Mouse (Mus musculus) forebrain, embryonic 16.5 days (tissue): ENCODE data around the gene Ccdc85b. TPM values are rescaled to one million over a fixed set of nuclear protein-coding genes. Genes with fewer than 3 reads are reported as not detected.
"Not testable (repeated sequence)": the region's sequence is repeated elsewhere in the genome, so short reads cannot be mapped to it uniquely, and the experiment has no call there.

Experiments used
- ATAC-seq: fragments of 200-750 bp; cut with Nextera tagmentation; 2 replicates; pipeline ENCODE4 v1.8.0; 2017; ENCODE audit warnings: mild to moderate bottlenecking, moderate library complexity
- H3K27ac ChIP-seq: fragments of 300-500 bp; sonication (generic); 2 replicates; pipeline ENCODE4 v1.5.1; 2014; ENCODE audit warnings: low read length, control low read depth
- H3K27me3 ChIP-seq: fragments of 300-500 bp; sonication (generic); replicated peaks from 2 replicates; pipeline ENCODE4 v1.6.1; 2014; ENCODE audit warnings: low read length; ENCODE audit not compliant: control insufficient read depth, insufficient read depth
- H3K36me3 ChIP-seq: fragments of 300-500 bp; sonication (generic); 2 replicates; pipeline ENCODE4 v1.6.1; 2014; ENCODE audit not compliant: control insufficient read depth, insufficient read depth
- H3K4me1 ChIP-seq: fragments of 300-500 bp; sonication (generic); replicated peaks from 2 replicates; pipeline ENCODE4 v1.6.1; 2014; ENCODE audit warnings: low read length; ENCODE audit not compliant: control insufficient read depth, insufficient read depth
- H3K4me2 ChIP-seq: fragments of 300-500 bp; sonication (generic); 2 replicates; pipeline ENCODE4 v1.6.1; 2014; ENCODE audit warnings: mild to moderate bottlenecking, low read length, control low read depth
- H3K4me3 ChIP-seq: fragments of 300-500 bp; sonication (generic); replicated peaks from 2 replicates; pipeline ENCODE4 v1.5.1; 2014; ENCODE audit warnings: mild to moderate bottlenecking, low read length, control low read depth
- H3K9ac ChIP-seq: fragments of 300-500 bp; sonication (generic); replicated peaks from 2 replicates; pipeline ENCODE4 v1.6.1; 2014; ENCODE audit warnings: low read depth, low read length, control low read depth
- H3K9me3 ChIP-seq: fragments of 300-500 bp; sonication (generic); 2 replicates; pipeline ENCODE4 v1.6.1; 2016; ENCODE audit warnings: low read length; ENCODE audit not compliant: control insufficient read depth
- WGBS: fragments of 180-500 bp; shearing (Covaris S2); extraction: QIAGEN DNeasy Blood & Tissue Kit; methylation state at CpG from one replicate; pipeline ENCODE4 v1.1.7; 2014; 5-methylcytosine and 5-hydroxymethylcytosine counted together
- polyA plus RNA-seq: library from polyadenylated mRNA; unstranded; fragments of >200 nt; fragmentation: Nextera tagmentation; extraction: Ambion mirVana; gene quantifications from 2 replicates; pipeline ENCODE4 v1.2.1, GENCODE M21; 2015

Gene Ccdc85b
- polyA plus RNA-seq, 1 experiment from 2014 or later = 8.8 TPM

- Histone ChIP-seq H3K9me3 (no peaks in the 10 kb centered on the region), H3K27ac (no peak overlapping the region), H3K9ac (no peak overlapping the region), H3K36me3 (no peaks in the 10 kb centered on the region), H3K4me3 (no peak overlapping the region), H3K4me2 (no peak overlapping the region), H3K27me3 (no peaks in the 10 kb centered on the region), H3K4me1 (peaks cover 9% of the 10 kb centered on the region; the same call in 1 of the 2 replicates)
- no peak for ATAC-seq
- WGBS = 70% methylated on average over 5 of the region's 5 CpGs
These were observed 45.7 kb downstream of the Ccdc85b start for GRCm38 (mm10) chr19:5411961-5412360.

- 94% methylated on average over 5 of the region's 5 CpGs for WGBS
These were observed 47.1 kb downstream of the Ccdc85b start for GRCm38 (mm10) chr19:5410641-5411040.

GRCm38 (mm10) chr19:5409068-5409467 is 48.6 kb downstream of the Ccdc85b start:
- Histone ChIP-seq H3K9ac (no peak overlapping the region), H3K36me3 (no peaks in the 10 kb centered on the region), H3K4me3 (no peak overlapping the region), H3K9me3 (no peaks in the 10 kb centered on the region), H3K27me3 (no peaks in the 10 kb centered on the region), H3K4me1 (peaks cover 13% of the 10 kb centered on the region), H3K27ac (no peak overlapping the region), H3K4me2 (no peak overlapping the region)
- WGBS = 70% methylated on average over 5 of the region's 5 CpGs
- ATAC-seq = no peak

More at GRCm38 (mm10) chr19:5410641-5411040, 47.1 kb downstream of the Ccdc85b start:
- no peak for ATAC-seq
- no peaks in the 10 kb centered on the region for H3K9me3 ChIP-seq
- peaks cover 13% of the 10 kb centered on the region for H3K4me1 ChIP-seq
- H3K9ac ChIP-seq = no peak overlapping the region
- H3K36me3 ChIP-seq = no peaks in the 10 kb centered on the region
- H3K4me2 ChIP-seq = no peak overlapping the region
- H3K27me3 ChIP-seq = no peaks in the 10 kb centered on the region
- no peak overlapping the region for H3K27ac ChIP-seq
- no peak overlapping the region for H3K4me3 ChIP-seq

- Histone ChIP-seq H3K36me3 (no peaks in the 10 kb centered on the region), H3K4me2 (no peak overlapping the region), H3K4me1 (peaks cover 13% of the 10 kb centered on the region), H3K4me3 (no peak overlapping the region), H3K27me3 (no peaks in the 10 kb centered on the region), H3K9ac (no peak overlapping the region), H3K27ac (no peak overlapping the region), H3K9me3 (no peaks in the 10 kb centered on the region)
- 88% methylated on average over 13 of the region's 13 CpGs for WGBS
- no peak for ATAC-seq
These were observed 49.4 kb downstream of the Ccdc85b start for GRCm38 (mm10) chr19:5408057-5409001.

- peak overlapping the region; percentile 66 for H3K4me3 ChIP-seq
- H3K9ac ChIP-seq = peak overlapping the region; percentile 70
- 10% methylated on average over 7 of the region's 7 CpGs for WGBS
- no peaks in the 10 kb centered on the region for H3K36me3 ChIP-seq
- H3K27ac ChIP-seq = peak overlapping the region; percentile 93
- H3K9me3 ChIP-seq = no peaks in the 10 kb centered on the region
- peak; percentile 45 for ATAC-seq
- no peaks in the 10 kb centered on the region for H3K27me3 ChIP-seq
- H3K4me2 ChIP-seq = peak overlapping the region; percentile 76
- H3K4me1 ChIP-seq = peaks cover 13% of the 10 kb centered on the region
These were observed 50.6 kb downstream of the Ccdc85b start for GRCm38 (mm10) chr19:5407133-5407532.

- H3K4me3 ChIP-seq = peak overlapping the region; percentile 66
- peak overlapping the region; percentile 70 for H3K9ac ChIP-seq
- H3K4me1 ChIP-seq = peaks cover 13% of the 10 kb centered on the region
- H3K27ac ChIP-seq = peak overlapping the region; percentile 93
- ATAC-seq = peak; percentile 85
- H3K36me3 ChIP-seq, H3K9me3 ChIP-seq, H3K27me3 ChIP-seq: not testable (repeated sequence)
- 10% methylated on average over 21 of the region's 25 CpGs for WGBS
- peak overlapping the region; percentile 76 for H3K4me2 ChIP-seq
These were observed 51.1 kb downstream of the Ccdc85b start for GRCm38 (mm10) chr19:5406531-5407126.

- peaks cover 13% of the 10 kb centered on the region for H3K4me1 ChIP-seq
- no peaks in the 10 kb centered on the region for H3K9me3 ChIP-seq
- no peak for ATAC-seq
- 0 out of 2 replicates have a peak overlapping the region, but pooled peaks have one; percentile 38 for H3K9ac ChIP-seq
- peak overlapping the region; percentile 60 for H3K4me2 ChIP-seq
- WGBS = 18% methylated on average over 7 of the region's 7 CpGs
- no peaks in the 10 kb centered on the region for H3K27me3 ChIP-seq
- H3K4me3 ChIP-seq = peak overlapping the region; percentile 38
- no peaks in the 10 kb centered on the region for H3K36me3 ChIP-seq
- H3K27ac ChIP-seq = no peak overlapping the region; the same call in 1 of the 2 replicates
These were observed 51.8 kb downstream of the Ccdc85b start for GRCm38 (mm10) chr19:5405924-5406323.

Other genes starting within 250 kb of the Ccdc85b start
- 38.0 and 39.1 TPM in 2 replicates for gene Pacs1, start 184.8 kb downstream of the Ccdc85b start, polyA plus RNA-seq
- gene Sf3b2, start 162.4 kb downstream of the Ccdc85b start, polyA plus RNA-seq = 347 and 373 TPM in 2 replicates
- 36.3 and 40.5 TPM in 2 replicates for gene Gal3st3, start 159.6 kb downstream of the Ccdc85b start, polyA plus RNA-seq
- gene Catsper1, start 122.2 kb downstream of the Ccdc85b start, polyA plus RNA-seq = not detected in 2 replicates
- 3.0 and 4.7 TPM in 2 replicates for gene Cst6, start 108.3 kb downstream of the Ccdc85b start, polyA plus RNA-seq
- gene Eif1ad, start 91.2 kb downstream of the Ccdc85b start, polyA plus RNA-seq = 43.3 and 49.9 TPM in 2 replicates
- 378 and 389 TPM in 2 replicates for gene Banf1, start 90.7 kb downstream of the Ccdc85b start, polyA plus RNA-seq
- 74.4 and 75.1 TPM in 2 replicates for gene Sart1, start 69.2 kb downstream of the Ccdc85b start, polyA plus RNA-seq
- not detected in 2 replicates for gene Tsga10ip, start 55.4 kb downstream of the Ccdc85b start, polyA plus RNA-seq
- 283 and 294 TPM in 2 replicates for gene Drap1, start 32.9 kb downstream of the Ccdc85b start, polyA plus RNA-seq
- 61.1 and 62.9 TPM in 2 replicates for gene AI837181, start 32.8 kb downstream of the Ccdc85b start, polyA plus RNA-seq
- not detected in 2 replicates for gene Fosl1, start 10.3 kb downstream of the Ccdc85b start, polyA plus RNA-seq
- gene Fibp, start 2.7 kb upstream of the Ccdc85b start, polyA plus RNA-seq = 165 and 185 TPM in 2 replicates
- 5.7 and 6.3 TPM in 2 replicates for gene Ctsw, start 10.6 kb upstream of the Ccdc85b start, polyA plus RNA-seq
- 30.2 and 39.1 TPM in 2 replicates for gene Efemp2, start 16.1 kb upstream of the Ccdc85b start, polyA plus RNA-seq
- gene Mus81, start 30.5 kb upstream of the Ccdc85b start, polyA plus RNA-seq = 56.0 and 60.5 TPM in 2 replicates
- 3,630 and 3,701 TPM in 2 replicates for gene Cfl1, start 32.6 kb upstream of the Ccdc85b start, polyA plus RNA-seq
- gene 1700020D05Rik, start 45.9 kb upstream of the Ccdc85b start, polyA plus RNA-seq = 0.32 and 0.70 TPM in 2 replicates
- 76.1 and 87.8 TPM in 2 replicates for gene Snx32, start 52.6 kb upstream of the Ccdc85b start, polyA plus RNA-seq
- gene Ovol1, start 102.8 kb upstream of the Ccdc85b start, polyA plus RNA-seq = 0.08 and 0.09 TPM in 2 replicates
- 1.9 and 2.0 TPM in 2 replicates for gene Ap5b1, start 110.1 kb upstream of the Ccdc85b start, polyA plus RNA-seq
- gene Rnaseh2c, start 144.0 kb upstream of the Ccdc85b start, polyA plus RNA-seq = 81.0 and 86.7 TPM in 2 replicates
- gene Kat5, start 152.3 kb upstream of the Ccdc85b start, polyA plus RNA-seq = 76.8 and 78.1 TPM in 2 replicates
- gene Rela, start 179.6 kb upstream of the Ccdc85b start, polyA plus RNA-seq = 37.0 and 41.6 TPM in 2 replicates
- 14.3 and 15.1 TPM in 2 replicates for gene Sipa1, start 205.8 kb upstream of the Ccdc85b start, polyA plus RNA-seq
- 10.0 and 10.7 TPM in 2 replicates for gene Map3k11, start 230.8 kb upstream of the Ccdc85b start, polyA plus RNA-seq
- gene Pcnx3, start 231.0 kb upstream of the Ccdc85b start, polyA plus RNA-seq = 24.1 and 28.7 TPM in 2 replicates
- gene Kcnk7, start 246.5 kb upstream of the Ccdc85b start, polyA plus RNA-seq = 0.24 and 0.48 TPM in 2 replicates